Mouse (Mus musculus): ENCODE measurements at regions not wholly inside any gene's neighbourhood (a gene's known extent, or its start where the extent isn't known, plus 50 kb on each side); places are given as distances from the start of the nearest gene placed in this dataset.

- in situ Hi-C loops (cut with MboI; ENCODE audit: unreplicated experiment in 2 of 2) = no loop called here
These were observed 66.8 kb upstream of the Zbtb20 start for GRCm38 (mm10) chr16:42808864-42809263.

- in situ Hi-C loops (cut with MboI; ENCODE audit: unreplicated experiment in 2 of 2) = no loop called here
These were observed 68.1 kb upstream of the Zbtb20 start for GRCm38 (mm10) chr16:42807536-42807935.

GRCm38 (mm10) chr16:42803609-42804008, 72.1 kb upstream of the Zbtb20 start:
- in situ Hi-C loops (cut with MboI; ENCODE audit: unreplicated experiment in 2 of 2) = no loop called here

- in situ Hi-C loops (cut with MboI; ENCODE audit: unreplicated experiment in 2 of 2) = no loop called here
These were observed 83.1 kb upstream of the Zbtb20 start for GRCm38 (mm10) chr16:42792571-42792970.

- in situ Hi-C loops (cut with MboI; ENCODE audit: unreplicated experiment in 2 of 2) = loop anchor here in 1 of 2 experiments (5.0 to 10.0 kb wide), 2 partner anchors 90 to 507 kb away; partner anchors contain the start of gene Zbtb20
These were observed 91.0 kb upstream of the Zbtb20 start for GRCm38 (mm10) chr16:42784712-42785111.

GRCm38 (mm10) chr16:42784031-42784430, 91.7 kb upstream of the Zbtb20 start:
- in situ Hi-C loops (cut with MboI; ENCODE audit: unreplicated experiment in 2 of 2) = loop anchor here in 1 of 2 experiments (5.0 to 10.0 kb wide), 2 partner anchors 91 to 507 kb away; partner anchors contain the start of gene Zbtb20

- in situ Hi-C loops (cut with MboI; ENCODE audit: unreplicated experiment in 2 of 2) = loop anchor here in 1 of 2 experiments (5.0 to 10.0 kb wide), 2 partner anchors 93 to 505 kb away; partner anchors contain the start of gene Zbtb20
These were observed 93.5 kb upstream of the Zbtb20 start for GRCm38 (mm10) chr16:42782091-42782679.

- in situ Hi-C loops (cut with MboI; ENCODE audit: unreplicated experiment in 2 of 2) = loop anchor here in 1 of 2 experiments (5.0 to 10.0 kb wide), 2 partner anchors 93 to 504 kb away; partner anchors contain the start of gene Zbtb20
These were observed 94.3 kb upstream of the Zbtb20 start for GRCm38 (mm10) chr16:42781096-42782071.

- in situ Hi-C loops (cut with MboI; ENCODE audit: unreplicated experiment in 2 of 2) = loop anchor here in 1 of 2 experiments (5.0 to 10.0 kb wide), 2 partner anchors 95 to 503 kb away; partner anchors contain the start of gene Zbtb20
These were observed 95.7 kb upstream of the Zbtb20 start for GRCm38 (mm10) chr16:42779957-42780356.

- in situ Hi-C loops (cut with MboI; ENCODE audit: unreplicated experiment in 2 of 2) = no loop called here
These were observed 103.0 kb upstream of the Zbtb20 start for GRCm38 (mm10) chr16:42772640-42773039.

GRCm38 (mm10) chr16:42770199-42770598, 105.5 kb upstream of the Zbtb20 start:
- in situ Hi-C loops (cut with MboI; ENCODE audit: unreplicated experiment in 2 of 2) = no loop called here

GRCm38 (mm10) chr16:42748681-42749080, 127.0 kb upstream of the Zbtb20 start:
- in situ Hi-C loops (cut with MboI; ENCODE audit: unreplicated experiment in 2 of 2) = no loop called here

- in situ Hi-C loops (cut with MboI; ENCODE audit: unreplicated experiment in 2 of 2) = no loop called here
These were observed 129.6 kb upstream of the Zbtb20 start for GRCm38 (mm10) chr16:42745943-42746675.

- in situ Hi-C loops (cut with MboI; ENCODE audit: unreplicated experiment in 2 of 2) = no loop called here
These were observed 132.1 kb upstream of the Zbtb20 start for GRCm38 (mm10) chr16:42743538-42743937.

GRCm38 (mm10) chr16:42743120-42743519, 132.6 kb upstream of the Zbtb20 start:
- in situ Hi-C loops (cut with MboI; ENCODE audit: unreplicated experiment in 2 of 2) = no loop called here

- in situ Hi-C loops (cut with MboI; ENCODE audit: unreplicated experiment in 2 of 2) = no loop called here
These were observed 147.9 kb upstream of the Zbtb20 start for GRCm38 (mm10) chr16:42727826-42728225.

- in situ Hi-C loops (cut with MboI; ENCODE audit: unreplicated experiment in 2 of 2) = no loop called here
These were observed 155.8 kb upstream of the Zbtb20 start for GRCm38 (mm10) chr16:42719915-42720314.

GRCm38 (mm10) chr16:42718452-42718851, 157.2 kb upstream of the Zbtb20 start:
- in situ Hi-C loops (cut with MboI; ENCODE audit: unreplicated experiment in 2 of 2) = no loop called here

GRCm38 (mm10) chr16:42717828-42718412, 157.8 kb upstream of the Zbtb20 start:
- in situ Hi-C loops (cut with MboI; ENCODE audit: unreplicated experiment in 2 of 2) = no loop called here

Measured in v-Abl transformed pro-B cells (cell line).